In the genomic region with DNA sequence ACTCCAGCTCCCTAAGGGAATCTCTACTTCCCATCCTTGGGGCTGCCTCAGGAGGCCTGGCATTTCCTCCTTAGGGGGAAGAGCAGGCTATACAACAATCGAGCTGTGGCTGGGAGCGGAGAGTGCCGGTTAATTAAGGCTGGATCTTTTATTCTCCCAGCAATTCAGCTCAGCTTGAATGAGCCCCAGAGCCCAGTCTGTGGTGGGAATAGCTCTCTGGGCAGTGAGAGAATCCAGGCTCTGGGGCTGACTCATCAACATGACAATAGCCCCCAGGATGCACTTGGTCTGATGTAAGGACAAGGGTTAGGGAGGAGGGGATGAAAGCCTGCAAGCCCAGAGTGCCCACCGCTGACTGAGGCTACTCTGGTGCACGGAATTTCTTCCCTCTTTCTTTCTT, we compare ENCODE assay signal across 11 mouse cellular contexts.
A peak's percentile ranks its signal among the peaks of the same experiment; 100 is the strongest.
DNase-seq lines count a peak whose midpoint lies in the region; ATAC-seq and TF ChIP-seq lines count a peak whose summit lies in the region.
"Had no signal": no experiment of that assay in that cellular context is flagged by ENCODE, and none has a peak within 500 bp of the region (broad histone marks: within the 10 kb centered on the region; RNA-seq: fewer than 3 reads in every experiment).

No protein-coding gene starts in this region.

- no peak overlapping the region for H3K27ac ChIP-seq in embryonic facial prominence, embryonic 11.5 days (replicated peaks; ENCODE audit: low read depth, low read length)
- H3K27ac ChIP-seq in hindbrain, embryonic 16.5 days (ENCODE audit: low read depth, low read length): peak overlapping the region; percentile 48; the same call in 1 of the 2 replicates
- 0 out of 2 replicates have a peak overlapping the region, but pooled peaks have one; percentile 26 for H3K27ac ChIP-seq in midbrain, postnatal 0 days (ENCODE audit: low read depth, low read length)
- H3K27ac ChIP-seq: limb, embryonic 12.5 days had no signal

- peak; percentile 94 for DNase-seq in Muller cell, postnatal 12 days (ENCODE audit: inconsistent ontology term)
- DNase-seq in embryonic facial prominence, embryonic 11.5 days (ENCODE audit: low spot score): peak; percentile 68
- peak; percentile 75 for DNase-seq in midbrain, postnatal 0 days (ENCODE audit: low spot score)
- DNase-seq in adrenal gland, postnatal 36 days: no peak
- DNase-seq in thymus, adult 18-20 months: no peak
- DNase-seq in gastrocnemius, postnatal 4 days (ENCODE audit: low spot score in 2 of 2): no peak
- DNase-seq: heart, postnatal 14 days; thymus, adult 2 months had no signal

- 7% methylated on average over 5 of the region's 5 CpGs for WGBS in embryonic facial prominence, embryonic 11.5 days
- 0% methylated on average over 5 of the region's 5 CpGs for WGBS in hindbrain, embryonic 16.5 days
- 3% methylated on average over 5 of the region's 5 CpGs for WGBS in midbrain, postnatal 0 days

- no peak for TF ChIP-seq CTCF in midbrain, postnatal 0 days (IDR thresholded peaks at IDR 0.05)

- H3K27me3 ChIP-seq in embryonic facial prominence, embryonic 11.5 days (ENCODE audit: control insufficient read depth, insufficient read depth, low read length): no peaks in the 10 kb centered on the region
- no peaks in the 10 kb centered on the region for H3K27me3 ChIP-seq in hindbrain, embryonic 16.5 days (replicated peaks; ENCODE audit: control insufficient read depth, insufficient read depth, low read length)
- H3K27me3 ChIP-seq in midbrain, postnatal 0 days (ENCODE audit: insufficient read depth, low read length): no peaks in the 10 kb centered on the region
- H3K27me3 ChIP-seq: limb, embryonic 12.5 days had no signal

- H3K4me1 ChIP-seq in embryonic facial prominence, embryonic 11.5 days (ENCODE audit: control insufficient read depth, insufficient read depth, low read length): no peaks in the 10 kb centered on the region
- no peaks in the 10 kb centered on the region; the same call in 1 of the 2 replicates for H3K4me1 ChIP-seq in hindbrain, embryonic 16.5 days (ENCODE audit: control insufficient read depth, insufficient read depth, low read depth, low read length)
- no peaks in the 10 kb centered on the region for H3K4me1 ChIP-seq in midbrain, postnatal 0 days (ENCODE audit: insufficient read depth, low read length)

- no peak overlapping the region for H3K4me3 ChIP-seq in embryonic facial prominence, embryonic 11.5 days (ENCODE audit: low read depth, low read length)
- H3K4me3 ChIP-seq in hindbrain, embryonic 16.5 days (ENCODE audit: low read length): no peak overlapping the region
- H3K4me3 ChIP-seq in midbrain, postnatal 0 days (ENCODE audit: low read depth, low read length): no peak overlapping the region
- H3K4me3 ChIP-seq: limb, embryonic 12.5 days had no signal

- H3K36me3 ChIP-seq in embryonic facial prominence, embryonic 11.5 days (replicated peaks; ENCODE audit: control insufficient read depth, insufficient read depth, low read depth, low read length): no peaks in the 10 kb centered on the region
- H3K36me3 ChIP-seq in hindbrain, embryonic 16.5 days (ENCODE audit: control insufficient read depth, insufficient read depth, low read length): no peaks in the 10 kb centered on the region
- no peaks in the 10 kb centered on the region for H3K36me3 ChIP-seq in midbrain, postnatal 0 days (ENCODE audit: insufficient read depth, low read length)
- H3K36me3 ChIP-seq: limb, embryonic 12.5 days had no signal

- H3K9ac ChIP-seq in embryonic facial prominence, embryonic 11.5 days (replicated peaks; ENCODE audit: low read length): no peak overlapping the region
- 0 out of 2 replicates have a peak overlapping the region, but pooled peaks have one; percentile 5 for H3K9ac ChIP-seq in hindbrain, embryonic 16.5 days (ENCODE audit: low read depth, low read length)
- 0 out of 2 replicates have a peak overlapping the region, but pooled peaks have one; percentile 14 for H3K9ac ChIP-seq in midbrain, postnatal 0 days (replicated peaks; ENCODE audit: low read length, poor library complexity, severe bottlenecking)
- H3K9ac ChIP-seq: limb, embryonic 12.5 days had no signal

- H3K4me2 ChIP-seq in embryonic facial prominence, embryonic 11.5 days (ENCODE audit: low read depth, low read length): no peak overlapping the region
- peak overlapping the region; percentile 15; the same call in 1 of the 2 replicates for H3K4me2 ChIP-seq in hindbrain, embryonic 16.5 days (ENCODE audit: low read length)
- no peak overlapping the region for H3K4me2 ChIP-seq in midbrain, postnatal 0 days (ENCODE audit: low read depth, low read length, poor library complexity, severe bottlenecking)
- H3K4me2 ChIP-seq: limb, embryonic 12.5 days had no signal

- peak; percentile 93 for ATAC-seq in embryonic facial prominence, embryonic 11.5 days (replicated peaks; ENCODE audit: insufficient number of reproducible peaks, low FRiP score, low TSS enrichment, low read depth)
- peak; percentile 99 for ATAC-seq in hindbrain, embryonic 16.5 days
- ATAC-seq in midbrain, postnatal 0 days (ENCODE audit: low FRiP score): 0 out of 2 replicates have a peak, but pooled peaks have one; percentile 56
- ATAC-seq in monocyte, adult 5-6 weeks (replicated peaks; ENCODE audit: insufficient number of reproducible peaks, low FRiP score, low TSS enrichment, poor library complexity, severe bottlenecking): no peak

- no peaks in the 10 kb centered on the region for H3K9me3 ChIP-seq in embryonic facial prominence, embryonic 11.5 days (replicated peaks; ENCODE audit: control insufficient read depth, low read length)
- H3K9me3 ChIP-seq in hindbrain, embryonic 16.5 days (ENCODE audit: control insufficient read depth, low read length): no peaks in the 10 kb centered on the region
- no peaks in the 10 kb centered on the region for H3K9me3 ChIP-seq in midbrain, postnatal 0 days (ENCODE audit: low read length)
- H3K9me3 ChIP-seq: limb, embryonic 12.5 days had no signal

Comparison
In these comparisons a context has a peak if more than half of its experiments do, and no peak if none do; other contexts are left out.
1. DNase-seq: peak in Muller cell, postnatal 12 days (single experiment), embryonic facial prominence, embryonic 11.5 days (single experiment) and midbrain, postnatal 0 days (single experiment); none in adrenal gland, postnatal 36 days (0 of 2), thymus, adult 18-20 months (0 of 2) and gastrocnemius, postnatal 4 days (0 of 2).